Mouse (Mus musculus): ENCODE results near the gene Dolpp1. TPM values are rescaled to one million over a fixed set of nuclear protein-coding genes. Genes with fewer than 3 reads are reported as not detected.
"Not testable (repeated sequence)": the region's sequence is repeated elsewhere in the genome, so short reads cannot be mapped to it uniquely, and the experiment has no call there.

Gene Dolpp1
- polyA plus RNA-seq, 1 experiment from 2014 or later = 39.5 TPM

GRCm38 (mm10) chr2:30416649-30416965 lies 24.6 kb downstream of the Dolpp1 start:
- Histone ChIP-seq H3K4me1 (replicated peaks; ENCODE audit: control insufficient read depth, insufficient read depth, low read length) (0 out of 2 replicates have a peak, but pooled peaks cover 4% of the 10 kb centered on the region), H3K9me3 (ENCODE audit: control insufficient read depth) (no peaks in the 10 kb centered on the region), H3K27ac (ENCODE audit: low read depth, low read length) (peak overlapping the region; percentile 92), H3K4me3 (ENCODE audit: low read depth, low read length) (peak overlapping the region; percentile 86), H3K36me3 (ENCODE audit: control insufficient read depth, insufficient read depth) (peaks cover 12% of the 10 kb centered on the region), H3K9ac (ENCODE audit: low read depth, low read length) (peak overlapping the region; percentile 91), H3K4me2 (replicated peaks; ENCODE audit: low read depth) (peak overlapping the region; percentile 86), H3K27me3 (replicated peaks; ENCODE audit: control insufficient read depth, insufficient read depth, low read length) (no peaks in the 10 kb centered on the region)
- TF ChIP-seq CTCF (IDR thresholded peaks at IDR 0.05; ENCODE audit: low read depth) = no peak
- WGBS = under 1% methylated on average over 7 of the region's 7 CpGs
- no peak for ATAC-seq

GRCm38 (mm10) chr2:30417154-30417553 lies 25.1 kb downstream of the Dolpp1 start:
- H3K4me3 ChIP-seq (ENCODE audit: low read depth, low read length); H3K9ac ChIP-seq (ENCODE audit: low read depth, low read length); H3K9me3 ChIP-seq (ENCODE audit: control insufficient read depth); H3K4me1 ChIP-seq (replicated peaks; ENCODE audit: control insufficient read depth, insufficient read depth, low read length); H3K27me3 ChIP-seq (replicated peaks; ENCODE audit: control insufficient read depth, insufficient read depth, low read length); H3K36me3 ChIP-seq (ENCODE audit: control insufficient read depth, insufficient read depth); H3K27ac ChIP-seq (ENCODE audit: low read depth, low read length); ATAC-seq: not testable (repeated sequence)
- 67% methylated on average over 6 of the region's 6 CpGs for WGBS
- H3K4me2 ChIP-seq (replicated peaks; ENCODE audit: low read depth) = peak overlapping the region; percentile 86

GRCm38 (mm10) chr2:30417595-30418165 lies 25.6 kb downstream of the Dolpp1 start:
- H3K4me2 ChIP-seq (replicated peaks; ENCODE audit: low read depth) = no peak overlapping the region
- no peak overlapping the region for H3K9ac ChIP-seq (ENCODE audit: low read depth, low read length)
- H3K4me3 ChIP-seq (ENCODE audit: low read depth, low read length) = no peak overlapping the region
- no peak for TF ChIP-seq CTCF (IDR thresholded peaks at IDR 0.05; ENCODE audit: low read depth)
- H3K9me3 ChIP-seq (ENCODE audit: control insufficient read depth) = no peaks in the 10 kb centered on the region
- H3K27ac ChIP-seq (ENCODE audit: low read depth, low read length) = no peak overlapping the region
- no peak for ATAC-seq
- WGBS = 63% methylated on average over 5 of the region's 5 CpGs
- H3K27me3 ChIP-seq (replicated peaks; ENCODE audit: control insufficient read depth, insufficient read depth, low read length) = no peaks in the 10 kb centered on the region
- 0 out of 2 replicates have a peak, but pooled peaks cover 4% of the 10 kb centered on the region for H3K4me1 ChIP-seq (replicated peaks; ENCODE audit: control insufficient read depth, insufficient read depth, low read length)
- H3K36me3 ChIP-seq (ENCODE audit: control insufficient read depth, insufficient read depth) = peaks cover 4% of the 10 kb centered on the region; the same call in 1 of the 2 replicates

- TF ChIP-seq CTCF (IDR thresholded peaks at IDR 0.05; ENCODE audit: low read depth) = no peak
Measured at GRCm38 (mm10) chr2:30418259-30418658, 26.2 kb downstream of the Dolpp1 start.

GRCm38 (mm10) chr2:30419112-30419511 lies 27.1 kb downstream of the Dolpp1 start:
- Histone ChIP-seq H3K4me1 (replicated peaks; ENCODE audit: control insufficient read depth, insufficient read depth, low read length) (0 out of 2 replicates have a peak, but pooled peaks cover 4% of the 10 kb centered on the region), H3K27me3 (replicated peaks; ENCODE audit: control insufficient read depth, insufficient read depth, low read length) (no peaks in the 10 kb centered on the region), H3K9me3 (ENCODE audit: control insufficient read depth) (no peaks in the 10 kb centered on the region), H3K36me3 (ENCODE audit: control insufficient read depth, insufficient read depth) (no peaks in the 10 kb centered on the region; the same call in 1 of the 2 replicates), H3K4me3 (ENCODE audit: low read depth, low read length) (no peak overlapping the region), H3K9ac (ENCODE audit: low read depth, low read length) (no peak overlapping the region), H3K27ac (ENCODE audit: low read depth, low read length) (no peak overlapping the region), H3K4me2 (replicated peaks; ENCODE audit: low read depth) (peak overlapping the region; percentile 21; the same call in 1 of the 2 replicates)
- no peak for TF ChIP-seq CTCF (IDR thresholded peaks at IDR 0.05; ENCODE audit: low read depth)
- no peak for ATAC-seq
- 42% methylated on average over 10 of the region's 10 CpGs for WGBS

More at GRCm38 (mm10) chr2:30418259-30418658, 26.2 kb downstream of the Dolpp1 start:
- Histone ChIP-seq H3K4me1 (replicated peaks; ENCODE audit: control insufficient read depth, insufficient read depth, low read length) (0 out of 2 replicates have a peak, but pooled peaks cover 4% of the 10 kb centered on the region), H3K27me3 (replicated peaks; ENCODE audit: control insufficient read depth, insufficient read depth, low read length) (no peaks in the 10 kb centered on the region), H3K9ac (ENCODE audit: low read depth, low read length) (no peak overlapping the region; the same call in 1 of the 2 replicates), H3K4me2 (replicated peaks; ENCODE audit: low read depth) (no peak overlapping the region), H3K27ac (ENCODE audit: low read depth, low read length) (no peak overlapping the region), H3K36me3 (ENCODE audit: control insufficient read depth, insufficient read depth) (peaks cover 4% of the 10 kb centered on the region; the same call in 1 of the 2 replicates), H3K9me3 (ENCODE audit: control insufficient read depth) (no peaks in the 10 kb centered on the region), H3K4me3 (ENCODE audit: low read depth, low read length) (no peak overlapping the region)
- WGBS = 73% methylated on average over 6 of the region's 6 CpGs
- no peak for ATAC-seq

- TF ChIP-seq CTCF (IDR thresholded peaks at IDR 0.05; ENCODE audit: low read depth) = no peak
- H3K27me3 ChIP-seq (replicated peaks; ENCODE audit: control insufficient read depth, insufficient read depth, low read length) = no peaks in the 10 kb centered on the region
- no peaks in the 10 kb centered on the region for H3K4me1 ChIP-seq (replicated peaks; ENCODE audit: control insufficient read depth, insufficient read depth, low read length)
- H3K9me3 ChIP-seq (ENCODE audit: control insufficient read depth) = no peaks in the 10 kb centered on the region
- no peak overlapping the region for H3K9ac ChIP-seq (ENCODE audit: low read depth, low read length)
- no peak overlapping the region for H3K27ac ChIP-seq (ENCODE audit: low read depth, low read length)
- WGBS = 73% methylated on average over 4 of the region's 4 CpGs
- no peak for ATAC-seq
- no peak overlapping the region for H3K4me3 ChIP-seq (ENCODE audit: low read depth, low read length)
- no peak overlapping the region for H3K4me2 ChIP-seq (replicated peaks; ENCODE audit: low read depth)
- H3K36me3 ChIP-seq (ENCODE audit: control insufficient read depth, insufficient read depth) = peaks cover 4% of the 10 kb centered on the region; the same call in 1 of the 2 replicates
Measured at GRCm38 (mm10) chr2:30421432-30421831, 29.4 kb downstream of the Dolpp1 start.
